Mouse (Mus musculus) CH12.LX (cell line): ENCODE data around the gene Gm10563.

ENCODE experiments used
- CTCF ChIP-seq, 2 experiments: IDR thresholded peaks in 1 of 2; conservative IDR thresholded peaks in 1 of 2; 2 replicates each; pipeline ENCODE4 v1.5.1; 2011 to 2012; ENCODE audit warnings: low read depth in 2 of 2, low read length in 2 of 2, improper control_type of control experiment in 1 of 2, inconsistent platforms in 1 of 2, mild to moderate bottlenecking in 1 of 2, moderate library complexity in 1 of 2
- KAT2A ChIP-seq: IDR thresholded peaks from 2 replicates; pipeline ENCODE4 v1.6.1; 2012; ENCODE audit warnings: low read length, improper control_type of control experiment, inconsistent platforms; ENCODE audit not compliant: insufficient replicate concordance
- NELFE ChIP-seq: IDR thresholded peaks from 2 replicates; pipeline ENCODE4 v1.6.1; 2011; ENCODE audit warnings: low read depth, low read length, improper control_type of control experiment
- RCOR1 ChIP-seq: conservative IDR thresholded peaks from 2 replicates; pipeline ENCODE4 v1.6.1; 2012; ENCODE audit warnings: low read depth, mild to moderate bottlenecking, inconsistent platforms, low read length, improper control_type of control experiment
- SIN3A ChIP-seq: IDR thresholded peaks from 2 replicates; pipeline ENCODE4 v1.6.1; 2012; ENCODE audit warnings: low read length, improper control_type of control experiment, inconsistent platforms
- SMC3 ChIP-seq: IDR thresholded peaks from 2 replicates; pipeline ENCODE4 v1.6.1; 2011; ENCODE audit warnings: low read depth, low read length, improper control_type of control experiment

DNA sequence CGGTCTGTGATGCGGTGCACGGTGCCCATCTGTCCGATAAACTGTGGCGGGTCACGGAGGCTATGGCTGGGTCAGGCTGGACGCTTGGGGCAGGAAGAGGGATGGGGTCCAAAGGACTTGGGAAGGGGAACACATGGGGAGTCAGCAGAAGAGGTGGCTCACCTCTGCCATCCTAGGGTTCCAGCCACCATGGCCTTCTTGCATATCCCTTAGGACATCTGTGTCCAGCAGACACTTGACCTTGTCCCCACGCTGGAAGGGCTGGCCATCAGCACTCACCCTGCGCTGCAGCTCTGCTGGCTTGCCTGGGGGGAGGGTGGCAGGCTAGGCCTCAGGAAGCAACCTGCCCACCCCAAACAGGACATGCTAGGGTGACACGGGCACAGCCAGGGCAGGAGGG is 13.8 kb upstream of the Gm10563 start:
- TF ChIP-seq KAT2A (no peak), SIN3A (no peak), RCOR1 (no peak), NELFE (no peak), CTCF (conservative IDR thresholded peaks at IDR 0.05 in 1 of 2, IDR thresholded peaks at IDR 0.05 in 1 of 2; ENCODE audit: low read depth in 2 of 2, low read length in 2 of 2) (no peak), SMC3 (no peak)
